Mouse (Mus musculus): ENCODE measurements around the gene Adgrf3.

DNA sequence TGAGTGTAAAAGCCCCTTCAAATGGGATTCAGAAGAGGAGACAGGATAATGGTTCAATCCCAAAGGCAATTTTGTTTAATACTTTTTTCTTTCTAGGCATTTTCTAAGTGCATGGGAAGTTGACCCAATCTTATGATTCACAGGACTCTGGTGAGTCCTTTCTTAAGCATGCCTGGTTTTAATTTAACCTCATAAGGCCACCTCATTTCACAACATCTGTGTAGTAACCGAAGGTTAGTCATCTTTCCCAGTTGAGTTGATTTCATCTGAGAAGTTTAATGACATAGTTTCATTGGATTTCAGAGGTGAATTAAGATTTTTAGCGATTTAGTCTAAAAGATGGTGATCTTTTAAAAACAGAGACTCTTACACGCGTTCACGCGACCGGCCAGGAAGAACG is 17.2 kb upstream of the Adgrf3 start:
- TF ChIP-seq CTCF (IDR thresholded peaks at IDR 0.05; ENCODE audit: low read depth) (no peak), EP300 (optimal IDR thresholded peaks at IDR 0.05) (no peak)

Data from stomach, postnatal 0 days (tissue).